Mouse (Mus musculus) limb, embryonic 12.5 days (tissue): ENCODE measurements around the gene Ldlr. TPM values are rescaled to one million over a fixed set of nuclear protein-coding genes. Genes with fewer than 3 reads are reported as not detected.
"Not testable (repeated sequence)": the region's sequence is repeated elsewhere in the genome, so short reads cannot be mapped to it uniquely, and the experiment has no call there.

Experiments used
- ATAC-seq: fragments of 200-750 bp; cut with Nextera tagmentation; 2 replicates; pipeline ENCODE4 v1.8.0; 2017; ENCODE audit warnings: low read depth, moderate TSS enrichment; ENCODE audit not compliant: insufficient number of reproducible peaks, insufficient read depth, low FRiP score, low TSS enrichment
- H3K27ac ChIP-seq: fragments of 300-500 bp; sonication (generic); 2 replicates; pipeline ENCODE4 v1.5.1; 2016; ENCODE audit warnings: mild to moderate bottlenecking, moderate library complexity
- H3K27me3 ChIP-seq: fragments of 300-500 bp; sonication (generic); 2 replicates; pipeline ENCODE4 v1.6.1; 2016; ENCODE audit warnings: mild to moderate bottlenecking, moderate library complexity
- H3K36me3 ChIP-seq: fragments of 300-500 bp; sonication (generic); 2 replicates; pipeline ENCODE4 v1.6.1; 2016; ENCODE audit warnings: mild to moderate bottlenecking, moderate library complexity
- H3K4me1 ChIP-seq: fragments of 300-500 bp; sonication (generic); replicated peaks from 2 replicates; pipeline ENCODE4 v1.6.1; 2016
- H3K4me2 ChIP-seq: fragments of 300-500 bp; sonication (generic); 2 replicates; pipeline ENCODE4 v1.6.1; 2016; ENCODE audit warnings: mild to moderate bottlenecking, moderate library complexity
- H3K4me3 ChIP-seq: fragments of 300-500 bp; sonication (generic); replicated peaks from 2 replicates; pipeline ENCODE4 v1.5.1; 2016; ENCODE audit warnings: mild to moderate bottlenecking
- H3K9ac ChIP-seq: fragments of 300-500 bp; sonication (generic); replicated peaks from 2 replicates; pipeline ENCODE4 v1.6.1; 2016; ENCODE audit warnings: mild to moderate bottlenecking, moderate library complexity
- H3K9me3 ChIP-seq: fragments of 300-500 bp; sonication (generic); 2 replicates; pipeline ENCODE4 v1.6.1; 2016; ENCODE audit warnings: mild to moderate bottlenecking, moderate library complexity
- WGBS: fragments of 180-500 bp; shearing (Covaris S2); methylation state at CpG from one replicate; pipeline ENCODE4 v1.1.7; 2016; 5-methylcytosine and 5-hydroxymethylcytosine counted together
- polyA plus RNA-seq: library from polyadenylated mRNA; unstranded; fragments of >200 nt; fragmentation: Nextera tagmentation; extraction: Ambion mirVana; gene quantifications from 2 replicates; pipeline ENCODE4 v1.2.1, GENCODE M21; 2016

Gene Ldlr
- polyA plus RNA-seq, 1 experiment from 2014 or later = 37.3 TPM

DNA sequence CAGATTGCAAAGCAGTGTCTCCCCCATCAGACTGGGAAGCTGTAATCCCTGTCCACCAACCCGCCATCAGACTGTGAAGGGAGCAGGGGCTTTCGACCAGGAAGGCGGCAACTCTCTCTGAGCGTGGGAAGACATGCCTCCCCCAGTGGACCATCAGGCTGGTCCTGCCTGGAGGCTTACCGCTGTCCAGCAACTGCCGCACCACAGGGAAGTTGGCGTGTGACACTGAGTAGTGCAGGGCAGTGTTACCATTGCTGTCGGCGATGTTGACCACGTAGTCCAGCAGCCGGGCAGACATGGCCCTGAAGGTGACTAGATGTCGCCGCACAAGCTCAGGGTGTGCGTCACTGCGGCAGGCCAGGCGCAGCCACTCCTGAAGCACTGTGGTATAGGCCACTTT, 51.1 kb downstream of the Ldlr start:
- WGBS = 93% methylated on average over 16 of the region's 16 CpGs
- ATAC-seq = no peak

GRCm38 (mm10) chr9:21777726-21778125, 54.4 kb downstream of the Ldlr start:
- H3K4me1 ChIP-seq = peaks cover 9% of the 10 kb centered on the region
- H3K36me3 ChIP-seq = peaks cover 93% of the 10 kb centered on the region
- H3K4me3 ChIP-seq = no peak overlapping the region
- H3K9me3 ChIP-seq = no peaks in the 10 kb centered on the region
- H3K9ac ChIP-seq = no peak overlapping the region
- H3K27ac ChIP-seq = no peak overlapping the region
- 90% methylated on average over 3 of the region's 3 CpGs for WGBS
- ATAC-seq = no peak
- H3K4me2 ChIP-seq = no peak overlapping the region
- no peaks in the 10 kb centered on the region for H3K27me3 ChIP-seq

More for the DNA sequence above, 51.1 kb downstream of the Ldlr start:
- no peak overlapping the region for H3K4me2 ChIP-seq
- peaks cover 91% of the 10 kb centered on the region for H3K36me3 ChIP-seq
- no peak overlapping the region for H3K4me3 ChIP-seq
- no peaks in the 10 kb centered on the region for H3K27me3 ChIP-seq
- H3K4me1 ChIP-seq = peaks cover 7% of the 10 kb centered on the region
- H3K9me3 ChIP-seq = no peaks in the 10 kb centered on the region
- no peak overlapping the region for H3K9ac ChIP-seq
- no peak overlapping the region for H3K27ac ChIP-seq

DNA sequence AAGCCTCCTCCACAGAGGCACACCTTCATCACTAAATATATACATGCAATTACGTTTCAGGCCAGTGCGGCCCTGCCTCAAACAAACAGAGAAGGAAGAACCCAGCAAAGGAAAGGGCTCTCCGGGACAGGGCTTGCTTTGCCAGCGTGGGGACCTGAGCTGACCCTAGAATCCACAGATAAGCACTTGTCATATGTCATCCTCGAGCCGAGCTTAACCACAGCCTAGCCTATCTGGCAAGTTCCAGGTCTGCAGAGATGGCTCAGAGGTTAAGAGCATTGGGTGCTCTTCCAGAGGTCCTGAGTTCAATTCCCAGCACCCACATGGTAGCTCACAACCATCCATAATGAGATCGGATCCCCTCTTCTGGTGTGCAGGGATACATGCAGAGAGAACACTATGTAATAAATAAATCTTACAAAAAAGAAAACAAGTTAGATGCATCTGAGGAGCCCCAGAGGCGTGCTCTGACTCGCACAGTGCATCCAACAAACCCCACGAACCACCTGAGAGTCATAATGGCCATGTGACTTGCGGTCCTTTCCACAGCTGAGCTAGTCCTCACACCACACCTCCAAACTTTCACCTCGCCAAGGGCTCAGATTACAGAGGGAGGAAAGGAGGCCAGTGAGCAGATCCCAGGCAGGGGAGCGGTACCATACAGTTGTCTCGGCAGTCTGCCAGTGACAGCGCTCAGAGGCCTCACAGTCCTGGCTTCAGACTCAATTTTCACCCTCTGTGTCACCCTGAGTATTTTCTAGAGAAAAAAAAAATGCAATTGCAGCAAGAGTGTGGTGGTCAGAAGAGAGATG, 58.6 kb downstream of the Ldlr start:
- no peak overlapping the region for H3K9ac ChIP-seq
- ATAC-seq = peak; percentile 66; the same call in 1 of the 2 replicates
- 0 out of 2 replicates have a peak overlapping the region, but pooled peaks have one; percentile 2 for H3K4me2 ChIP-seq
- H3K4me1 ChIP-seq = peaks cover 9% of the 10 kb centered on the region
- no peaks in the 10 kb centered on the region for H3K27me3 ChIP-seq
- H3K36me3 ChIP-seq = peaks cover 92% of the 10 kb centered on the region
- 58% methylated on average over 15 of the region's 15 CpGs for WGBS
- H3K27ac ChIP-seq = peak overlapping the region; percentile 50
- H3K4me3 ChIP-seq = no peak overlapping the region
- no peaks in the 10 kb centered on the region for H3K9me3 ChIP-seq

DNA sequence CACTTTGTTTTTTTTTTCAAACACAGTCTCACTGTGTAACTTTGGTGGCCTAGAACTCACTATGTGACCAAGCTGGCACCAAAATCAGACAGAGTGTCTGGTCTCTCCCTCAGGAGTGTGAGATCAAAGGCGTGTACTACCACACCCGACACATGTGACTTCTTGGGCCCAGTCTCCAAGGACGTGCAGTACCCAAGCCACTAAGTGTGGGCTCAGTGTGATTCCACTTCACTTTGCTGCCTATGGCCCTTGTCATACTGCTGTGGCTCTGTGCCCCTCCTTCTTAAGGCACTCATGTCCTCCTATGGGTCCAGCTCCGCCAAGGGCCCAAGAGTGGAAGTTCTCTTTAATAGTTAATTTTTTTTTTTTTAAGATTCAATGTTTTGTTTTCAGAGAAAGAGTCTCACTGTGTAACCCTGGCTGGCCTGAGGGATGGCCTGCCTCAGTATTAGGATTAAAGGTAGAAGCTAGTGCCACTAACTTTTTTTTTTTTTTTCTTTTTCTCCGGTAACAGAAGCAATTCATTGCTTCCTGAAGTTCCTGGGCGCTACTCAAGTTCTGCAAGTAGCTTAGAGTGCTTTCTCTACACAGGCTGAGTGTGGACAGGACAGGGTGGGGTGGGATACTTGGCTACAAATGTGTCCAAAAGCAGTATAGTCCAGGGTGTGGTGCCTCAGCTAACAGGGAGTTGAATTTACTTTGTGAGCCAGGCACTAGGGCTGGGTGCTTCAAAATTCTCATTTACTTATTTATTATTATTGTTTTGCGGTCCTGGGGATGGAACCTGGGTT, 61.4 kb downstream of the Ldlr start:
- WGBS = 90% methylated on average over 7 of the region's 7 CpGs
- Histone ChIP-seq H3K27me3 (no peaks in the 10 kb centered on the region), H3K36me3 (peaks cover 90% of the 10 kb centered on the region), H3K27ac (no peak overlapping the region), H3K4me3 (no peak overlapping the region), H3K9me3 (no peaks in the 10 kb centered on the region), H3K4me2 (no peak overlapping the region), H3K4me1 (peaks cover 23% of the 10 kb centered on the region), H3K9ac (no peak overlapping the region)
- ATAC-seq = no peak

DNA sequence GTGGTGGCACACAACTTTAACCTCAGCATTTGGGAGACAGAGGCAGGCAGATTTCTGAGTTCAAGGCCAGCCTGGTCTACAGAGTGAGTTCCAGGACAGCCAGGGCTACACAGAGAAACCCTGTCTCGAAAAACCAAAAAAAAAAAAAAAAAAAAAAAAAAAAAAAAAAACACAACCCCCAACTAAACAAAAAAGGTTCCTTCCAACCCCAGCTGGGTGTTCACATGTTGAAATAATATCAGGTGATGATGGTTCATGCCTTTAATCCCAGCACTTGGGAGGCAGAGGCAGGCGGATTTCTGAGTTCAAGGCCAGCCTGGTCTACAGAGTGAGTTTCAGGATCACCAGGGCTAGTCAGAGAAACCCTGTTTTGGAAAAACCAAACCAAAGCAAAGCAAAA, 63.0 kb downstream of the Ldlr start:
- H3K36me3 ChIP-seq = peaks cover 90% of the 10 kb centered on the region
- peaks cover 23% of the 10 kb centered on the region for H3K4me1 ChIP-seq
- not testable (repeated sequence) for H3K4me3 ChIP-seq, H3K27ac ChIP-seq, ATAC-seq, H3K27me3 ChIP-seq, H3K9ac ChIP-seq, H3K9me3 ChIP-seq, H3K4me2 ChIP-seq
- WGBS = 99% methylated on average over 2 of the region's 2 CpGs

GRCm38 (mm10) chr9:21786906-21787305, 63.6 kb downstream of the Ldlr start:
- Histone ChIP-seq H3K9me3 (no peaks in the 10 kb centered on the region), H3K4me2 (0 out of 2 replicates have a peak overlapping the region, but pooled peaks have one; percentile 2), H3K4me3 (no peak overlapping the region), H3K9ac (no peak overlapping the region), H3K27me3 (no peaks in the 10 kb centered on the region), H3K36me3 (peaks cover 90% of the 10 kb centered on the region), H3K4me1 (peaks cover 21% of the 10 kb centered on the region), H3K27ac (peak overlapping the region; percentile 62)
- WGBS = 11% methylated on average over 6 of the region's 6 CpGs
- no peak; the same call in 1 of the 2 replicates for ATAC-seq

- no peaks in the 10 kb centered on the region for H3K9me3 ChIP-seq
- H3K4me3 ChIP-seq = no peak overlapping the region
- H3K27ac ChIP-seq = peak overlapping the region; percentile 62
- peaks cover 19% of the 10 kb centered on the region for H3K4me1 ChIP-seq
- no peaks in the 10 kb centered on the region for H3K27me3 ChIP-seq
- 68% methylated on average over 5 of the region's 5 CpGs for WGBS
- H3K4me2 ChIP-seq = no peak overlapping the region
- ATAC-seq = no peak
- H3K36me3 ChIP-seq = peaks cover 90% of the 10 kb centered on the region
- no peak overlapping the region; the same call in 1 of the 2 replicates for H3K9ac ChIP-seq
Observed at GRCm38 (mm10) chr9:21787654-21788053, 64.4 kb downstream of the Ldlr start.

- H3K27ac ChIP-seq = peak overlapping the region; percentile 56; the same call in 1 of the 2 replicates
- H3K4me2 ChIP-seq = no peak overlapping the region
- H3K4me3 ChIP-seq = no peak overlapping the region
- no peaks in the 10 kb centered on the region for H3K9me3 ChIP-seq
- peaks cover 93% of the 10 kb centered on the region for H3K36me3 ChIP-seq
- ATAC-seq = no peak
- no peaks in the 10 kb centered on the region for H3K27me3 ChIP-seq
- H3K9ac ChIP-seq = no peak overlapping the region
- 61% methylated on average over 9 of the region's 9 CpGs for WGBS
- H3K4me1 ChIP-seq = peaks cover 23% of the 10 kb centered on the region
Observed at GRCm38 (mm10) chr9:21788234-21788633, 65.0 kb downstream of the Ldlr start.

DNA sequence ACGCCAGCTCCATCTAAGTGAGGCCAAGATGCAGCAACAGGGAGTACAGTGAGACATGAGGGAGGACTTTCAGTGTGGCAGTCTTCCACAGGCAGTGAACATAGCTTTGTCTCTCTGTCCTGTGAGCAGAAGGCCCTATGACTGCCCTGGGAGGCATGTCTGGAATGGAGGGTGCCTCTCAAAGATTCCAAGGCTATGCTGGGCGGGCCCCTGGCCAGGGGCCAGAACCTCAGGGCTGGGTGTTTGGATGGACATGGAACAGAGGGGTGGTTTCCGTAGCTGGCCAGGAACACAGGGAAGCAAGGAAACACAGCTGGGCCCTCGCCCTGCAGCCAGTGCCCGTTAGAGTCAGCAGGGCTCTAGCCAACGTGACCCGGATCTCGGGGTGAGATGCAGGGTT, 68.6 kb downstream of the Ldlr start:
- H3K4me3 ChIP-seq = no peak overlapping the region
- WGBS = 83% methylated on average over 8 of the region's 8 CpGs
- peaks cover 42% of the 10 kb centered on the region for H3K4me1 ChIP-seq
- H3K27me3 ChIP-seq = no peaks in the 10 kb centered on the region
- no peak overlapping the region for H3K4me2 ChIP-seq
- no peak overlapping the region for H3K27ac ChIP-seq
- ATAC-seq = no peak
- no peaks in the 10 kb centered on the region for H3K9me3 ChIP-seq
- H3K36me3 ChIP-seq = peaks cover 88% of the 10 kb centered on the region
- H3K9ac ChIP-seq = no peak overlapping the region

GRCm38 (mm10) chr9:21792644-21793043, 69.4 kb downstream of the Ldlr start:
- Histone ChIP-seq H3K27me3 (no peaks in the 10 kb centered on the region), H3K4me1 (peaks cover 44% of the 10 kb centered on the region), H3K9me3 (no peaks in the 10 kb centered on the region), H3K27ac (no peak overlapping the region), H3K4me2 (no peak overlapping the region), H3K36me3 (peaks cover 81% of the 10 kb centered on the region), H3K9ac (0 out of 2 replicates have a peak overlapping the region, but pooled peaks have one; percentile 9), H3K4me3 (no peak overlapping the region)
- WGBS = 76% methylated on average over 8 of the region's 8 CpGs
- no peak for ATAC-seq

GRCm38 (mm10) chr9:21793507-21793906, 70.2 kb downstream of the Ldlr start:
- H3K27ac ChIP-seq, H3K4me2 ChIP-seq, ATAC-seq, H3K4me3 ChIP-seq, H3K9me3 ChIP-seq, H3K9ac ChIP-seq, H3K27me3 ChIP-seq: not testable (repeated sequence)
- Histone ChIP-seq H3K36me3 (peaks cover 75% of the 10 kb centered on the region), H3K4me1 (peaks cover 37% of the 10 kb centered on the region)
- WGBS = 97% methylated on average over 6 of the region's 6 CpGs
